ENCODE assay signal across 8 mouse cellular contexts in the genomic region with DNA sequence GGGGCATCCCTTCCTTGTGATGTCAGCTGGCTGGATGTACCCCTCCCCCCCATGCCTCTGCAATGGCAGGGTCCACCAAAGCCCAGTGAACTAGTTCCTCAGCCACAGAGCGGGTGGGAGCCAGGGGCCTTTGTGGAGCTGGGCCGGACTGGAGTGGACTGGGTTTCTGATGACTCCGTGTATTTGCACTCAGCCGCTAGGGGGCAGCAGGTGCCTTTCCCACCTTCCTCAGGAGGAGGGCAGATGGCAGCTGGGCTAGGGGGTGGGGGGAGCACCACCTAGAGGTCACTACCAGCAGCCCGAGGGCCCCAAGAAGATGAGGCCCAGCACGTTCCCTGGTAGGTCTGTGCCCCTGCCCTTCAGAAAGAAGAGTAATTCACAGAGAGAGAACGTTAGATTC. TPM values are rescaled to one million over a fixed set of nuclear protein-coding genes. Genes with fewer than 3 reads are reported as not detected.
DNase-seq lines count a peak whose midpoint lies in the region; ATAC-seq lines count a peak whose summit lies in the region.

No protein-coding gene starts in this region.

- WGBS in embryonic facial prominence, embryonic 10.5 days, result 5% methylated on average over 7 of the region's 7 CpGs
- WGBS in limb, embryonic 13.5 days, result 2% methylated on average over 7 of the region's 7 CpGs

- peak; percentile 88 for ATAC-seq in granulocyte monocyte progenitor cell, adult 5-6 weeks (replicated peaks; ENCODE audit: poor library complexity, severe bottlenecking)
- peak; percentile 25; the same call in 1 of the 2 replicates for ATAC-seq in limb, embryonic 13.5 days (ENCODE audit: low FRiP score, low read depth)

- peak overlapping the region; percentile 65; the same call in 1 of the 2 replicates for H3K27ac ChIP-seq in embryonic facial prominence, embryonic 10.5 days (replicated peaks)
- no peak overlapping the region for H3K27ac ChIP-seq in limb, embryonic 13.5 days

- peaks cover 12% of the 10 kb centered on the region; the same call in 1 of the 2 replicates for H3K27me3 ChIP-seq in embryonic facial prominence, embryonic 10.5 days (replicated peaks; ENCODE audit: low read depth, poor library complexity, severe bottlenecking)
- no peaks in the 10 kb centered on the region for H3K27me3 ChIP-seq in limb, embryonic 13.5 days
- H3K27me3 ChIP-seq in splenic B cell, adult 2 months (ENCODE audit: control insufficient read depth, insufficient read depth, low read length, poor library complexity, severe bottlenecking), result no peaks in the 10 kb centered on the region

- H3K4me1 ChIP-seq in embryonic facial prominence, embryonic 10.5 days, result peaks cover 60% of the 10 kb centered on the region
- peaks cover 14% of the 10 kb centered on the region for H3K4me1 ChIP-seq in limb, embryonic 13.5 days

- H3K9ac ChIP-seq in limb, embryonic 13.5 days, result 0 out of 2 replicates have a peak overlapping the region, but pooled peaks have one; percentile 25

- H3K9me3 ChIP-seq in embryonic facial prominence, embryonic 10.5 days, result no peaks in the 10 kb centered on the region
- H3K9me3 ChIP-seq in limb, embryonic 13.5 days, result no peaks in the 10 kb centered on the region

- H3K4me2 ChIP-seq in limb, embryonic 13.5 days (replicated peaks), result no peak overlapping the region

- DNase-seq in 416B (ENCODE audit: low read depth), result peak; percentile 77
- peak; percentile 91 for DNase-seq in adrenal gland, postnatal 10 days
- peak; percentile 90 for DNase-seq in embryonic facial prominence, embryonic 10.5 days (ENCODE audit: low spot score)
- peak; percentile 76 for DNase-seq in kidney, adult 9 months
- peak; percentile 65 to 79 for DNase-seq in natural killer cell, adult 2 months (ENCODE audit: low spot score in 2 of 2)
- DNase-seq in splenic B cell, adult 2 months (ENCODE audit: low read depth, low spot score), result peak; percentile 87

- H3K4me3 ChIP-seq in embryonic facial prominence, embryonic 10.5 days, result peak overlapping the region; percentile 14; the same call in 1 of the 2 replicates
- no peak overlapping the region for H3K4me3 ChIP-seq in limb, embryonic 13.5 days

- no peaks in the 10 kb centered on the region for H3K36me3 ChIP-seq in embryonic facial prominence, embryonic 10.5 days (replicated peaks)
- H3K36me3 ChIP-seq in limb, embryonic 13.5 days, result peaks cover 3% of the 10 kb centered on the region
- no peaks in the 10 kb centered on the region for H3K36me3 ChIP-seq in splenic B cell, adult 2 months (ENCODE audit: control insufficient read depth, insufficient read depth, low read length, poor library complexity, severe bottlenecking)

RNA-seq across cellular contexts. Expression of gene Mvk, which starts 17.2 kb away (rescaled TPM):
- 10 to 100 TPM; 18.9 to 22.8 TPM for total RNA-seq in adrenal gland, postnatal 10 days (2021)
- polyA plus RNA-seq in embryonic facial prominence, embryonic 10.5 days (2016; fragmentation: Nextera tagmentation; extraction: Ambion mirVana), result 54.9 and 55.0 TPM in 2 replicates
- total RNA-seq in granulocyte monocyte progenitor cell, adult 5-6 weeks (2014; fragmentation: Nextera tagmentation), result 6.6 and 9.2 TPM in 2 replicates
- total RNA-seq in granulocyte monocyte progenitor cell, adult 5-6 weeks (2017), result 8.2 and 18.0 TPM in 2 replicates
- 39.0 and 41.6 TPM in 2 replicates for polyA plus RNA-seq in limb, embryonic 13.5 days (2015; fragmentation: Nextera tagmentation; extraction: Ambion mirVana)

RNA-seq across cellular contexts. Expression of gene Mmab, which starts 17.4 kb away (rescaled TPM):
- total RNA-seq in adrenal gland, postnatal 10 days (2021), result 10 to 100 TPM; 15.2 to 17.5 TPM
- polyA plus RNA-seq in embryonic facial prominence, embryonic 10.5 days (2016; fragmentation: Nextera tagmentation; extraction: Ambion mirVana), result 33.2 and 34.4 TPM in 2 replicates
- 7.2 and 14.4 TPM in 2 replicates for total RNA-seq in granulocyte monocyte progenitor cell, adult 5-6 weeks (2014; fragmentation: Nextera tagmentation)
- 11.0 and 21.3 TPM in 2 replicates for total RNA-seq in granulocyte monocyte progenitor cell, adult 5-6 weeks (2017)
- polyA plus RNA-seq in limb, embryonic 13.5 days (2015; fragmentation: Nextera tagmentation; extraction: Ambion mirVana), result 34.3 and 34.9 TPM in 2 replicates
